Mouse (Mus musculus): Measurements from ENCODE around the gene Pilrb2. TPM values are rescaled to one million over a fixed set of nuclear protein-coding genes. Genes with fewer than 3 reads are reported as not detected.
"Not testable (repeated sequence)": the region's sequence is repeated elsewhere in the genome, so short reads cannot be mapped to it uniquely, and the experiment has no call there.

Pilrb2 gene
- not detected for total RNA-seq (2021)

- intact Hi-C loops (cut with DNase I); DNase-seq: not testable (repeated sequence)
These were observed at the start of gene Pilrb2 for GRCm38 (mm10) chr5:137871644-137872380. Pilrb2 (minus strand) TSS chr5:137871815.

GRCm38 (mm10) chr5:137915550-137915949 is 43.9 kb upstream of the Pilrb2 start:
- intact Hi-C loops (cut with DNase I) = no loop called here
- no peak for DNase-seq

GRCm38 (mm10) chr5:137914508-137914907 is 42.9 kb upstream of the Pilrb2 start:
- intact Hi-C loops (cut with DNase I) = no loop called here
- DNase-seq = no peak

- intact Hi-C loops (cut with DNase I) = no loop called here
These were observed 38.1 kb upstream of the Pilrb2 start for GRCm38 (mm10) chr5:137909564-137910262.

GRCm38 (mm10) chr5:137897812-137898211 is 26.2 kb upstream of the Pilrb2 start:
- intact Hi-C loops (cut with DNase I) = no loop called here
- no peak for DNase-seq

More at GRCm38 (mm10) chr5:137909564-137910262, 38.1 kb upstream of the Pilrb2 start:
- no peak for DNase-seq

- no peak for DNase-seq
- intact Hi-C loops (cut with DNase I) = no loop called here
These were observed 21.3 kb upstream of the Pilrb2 start for GRCm38 (mm10) chr5:137892954-137893353.

- intact Hi-C loops (cut with DNase I) = loop anchor here (5.0 kb wide), 1 partner anchor 95 kb away; no protein-coding TSS in a partner anchor
- DNase-seq = no peak
These were observed 16.1 kb upstream of the Pilrb2 start for GRCm38 (mm10) chr5:137887666-137888065.

- peak; percentile 51 for DNase-seq
- intact Hi-C loops (cut with DNase I) = loop anchor here (5.0 kb wide), 1 partner anchor 94 kb away; no protein-coding TSS in a partner anchor
These were observed 14.3 kb upstream of the Pilrb2 start for GRCm38 (mm10) chr5:137885894-137886293.

- intact Hi-C loops (cut with DNase I) = no loop called here
- DNase-seq = no peak
These were observed 11.7 kb upstream of the Pilrb2 start for GRCm38 (mm10) chr5:137883345-137883744.

GRCm38 (mm10) chr5:137882922-137883321 is 11.3 kb upstream of the Pilrb2 start:
- no peak for DNase-seq
- intact Hi-C loops (cut with DNase I) = no loop called here

- peak; percentile 19 for DNase-seq
- intact Hi-C loops (cut with DNase I) = no loop called here
These were observed 6.2 kb upstream of the Pilrb2 start for GRCm38 (mm10) chr5:137877860-137878259.

GRCm38 (mm10) chr5:137875054-137875453 is 3.4 kb upstream of the Pilrb2 start:
- no peak for DNase-seq
- intact Hi-C loops (cut with DNase I) = no loop called here

GRCm38 (mm10) chr5:137872381-137872702 is 727 bp upstream of the Pilrb2 start:
- DNase-seq; intact Hi-C loops (cut with DNase I): not testable (repeated sequence)

- intact Hi-C loops (cut with DNase I); DNase-seq: not testable (repeated sequence)
These were observed 3.0 kb downstream of the Pilrb2 start for GRCm38 (mm10) chr5:137868600-137868999.

- intact Hi-C loops (cut with DNase I); DNase-seq: not testable (repeated sequence)
These were observed 7.6 kb downstream of the Pilrb2 start for GRCm38 (mm10) chr5:137864008-137864407.

- DNase-seq; intact Hi-C loops (cut with DNase I): not testable (repeated sequence)
These were observed 13.5 kb downstream of the Pilrb2 start, which contains the start of gene Pilrb1 for GRCm38 (mm10) chr5:137857960-137858710. Pilrb1 (minus strand) TSS chr5:137858106.

- DNase-seq; intact Hi-C loops (cut with DNase I): not testable (repeated sequence)
These were observed 14.7 kb downstream of the Pilrb2 start for GRCm38 (mm10) chr5:137856870-137857269.

- intact Hi-C loops (cut with DNase I); DNase-seq: not testable (repeated sequence)
These were observed 16.7 kb downstream of the Pilrb2 start for GRCm38 (mm10) chr5:137854907-137855306.

GRCm38 (mm10) chr5:137850313-137850712 is 21.3 kb downstream of the Pilrb2 start:
- intact Hi-C loops (cut with DNase I) = not testable (repeated sequence)

GRCm38 (mm10) chr5:137837110-137837509 is 34.5 kb downstream of the Pilrb2 start:
- intact Hi-C loops (cut with DNase I); DNase-seq: not testable (repeated sequence)

More at GRCm38 (mm10) chr5:137850313-137850712, 21.3 kb downstream of the Pilrb2 start:
- DNase-seq = not testable (repeated sequence)

GRCm38 (mm10) chr5:137836611-137837010 is 35.0 kb downstream of the Pilrb2 start:
- intact Hi-C loops (cut with DNase I) = no loop called here

More at GRCm38 (mm10) chr5:137836611-137837010, 35.0 kb downstream of the Pilrb2 start:
- DNase-seq = no peak
